Mouse (Mus musculus) forebrain, embryonic 16.5 days (tissue): ENCODE results near the gene Rab24. TPM values are rescaled to one million over a fixed set of nuclear protein-coding genes. Genes with fewer than 3 reads are reported as not detected.

Experiments used
- ATAC-seq: fragments of 200-750 bp; cut with Nextera tagmentation; 2 replicates; pipeline ENCODE4 v1.8.0; 2017; ENCODE audit warnings: mild to moderate bottlenecking, moderate library complexity
- H3K27ac ChIP-seq: fragments of 300-500 bp; sonication (generic); 2 replicates; pipeline ENCODE4 v1.5.1; 2014; ENCODE audit warnings: low read length, control low read depth
- H3K27me3 ChIP-seq: fragments of 300-500 bp; sonication (generic); replicated peaks from 2 replicates; pipeline ENCODE4 v1.6.1; 2014; ENCODE audit warnings: low read length; ENCODE audit not compliant: control insufficient read depth, insufficient read depth
- H3K36me3 ChIP-seq: fragments of 300-500 bp; sonication (generic); 2 replicates; pipeline ENCODE4 v1.6.1; 2014; ENCODE audit not compliant: control insufficient read depth, insufficient read depth
- H3K4me1 ChIP-seq: fragments of 300-500 bp; sonication (generic); replicated peaks from 2 replicates; pipeline ENCODE4 v1.6.1; 2014; ENCODE audit warnings: low read length; ENCODE audit not compliant: control insufficient read depth, insufficient read depth
- H3K4me2 ChIP-seq: fragments of 300-500 bp; sonication (generic); 2 replicates; pipeline ENCODE4 v1.6.1; 2014; ENCODE audit warnings: mild to moderate bottlenecking, low read length, control low read depth
- H3K4me3 ChIP-seq: fragments of 300-500 bp; sonication (generic); replicated peaks from 2 replicates; pipeline ENCODE4 v1.5.1; 2014; ENCODE audit warnings: mild to moderate bottlenecking, low read length, control low read depth
- H3K9ac ChIP-seq: fragments of 300-500 bp; sonication (generic); replicated peaks from 2 replicates; pipeline ENCODE4 v1.6.1; 2014; ENCODE audit warnings: low read depth, low read length, control low read depth
- H3K9me3 ChIP-seq: fragments of 300-500 bp; sonication (generic); 2 replicates; pipeline ENCODE4 v1.6.1; 2016; ENCODE audit warnings: low read length; ENCODE audit not compliant: control insufficient read depth
- WGBS: fragments of 180-500 bp; shearing (Covaris S2); extraction: QIAGEN DNeasy Blood & Tissue Kit; methylation state at CpG from one replicate; pipeline ENCODE4 v1.1.7; 2014; 5-methylcytosine and 5-hydroxymethylcytosine counted together
- polyA plus RNA-seq: library from polyadenylated mRNA; unstranded; fragments of >200 nt; fragmentation: Nextera tagmentation; extraction: Ambion mirVana; gene quantifications from 2 replicates; pipeline ENCODE4 v1.2.1, GENCODE M21; 2015

Rab24 gene
- polyA plus RNA-seq, result 104 and 109 TPM in 2 replicates

DNA sequence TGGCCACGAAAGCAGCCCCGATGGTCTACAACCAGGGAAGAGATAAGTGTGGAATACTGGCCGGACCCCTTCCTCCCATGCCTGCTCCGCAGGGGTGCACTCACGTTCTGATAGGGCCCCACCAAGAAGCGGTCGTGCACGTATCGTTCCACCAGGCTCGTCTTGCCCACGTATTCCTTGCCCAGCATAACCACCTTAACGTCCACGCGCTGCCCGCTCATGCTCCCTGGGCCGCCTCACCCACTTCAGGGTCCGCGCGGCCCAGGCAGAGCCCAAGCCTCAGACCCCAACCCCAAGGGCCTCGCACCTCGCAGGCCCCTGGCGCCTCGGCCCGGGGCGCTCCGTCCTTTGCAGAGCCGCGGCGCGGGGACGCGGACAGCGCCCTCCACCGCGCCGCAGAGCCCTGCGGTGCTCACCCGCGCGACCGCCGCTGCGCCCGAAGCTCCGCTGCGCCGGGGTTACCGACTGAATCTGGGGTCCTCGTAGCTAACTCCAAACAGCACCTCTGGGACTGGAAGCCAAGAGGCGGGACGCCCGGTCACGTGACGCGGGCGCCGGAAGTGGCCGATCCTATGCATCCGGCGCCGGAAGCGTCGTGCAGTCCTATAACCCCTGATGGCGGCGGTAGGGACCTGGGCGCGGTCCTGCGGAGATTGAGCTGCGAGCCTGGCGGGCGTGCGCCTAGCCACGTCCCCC lies at the start of gene Rab24:
TSS of gene Rab24 (minus strand) at position 513 of the 696 bp plus-strand sequence.
- peak within 1 kb of the TSS; percentile 91 for H3K9ac ChIP-seq
- peak; percentile 94 for ATAC-seq
- under 1% methylated on average over 73 of the region's 73 CpGs for WGBS
- peaks cover 27% of the 10 kb centered on the region for H3K4me1 ChIP-seq
- H3K27me3 ChIP-seq, result no peaks in the 10 kb centered on the region
- H3K4me2 ChIP-seq, result peak within 1 kb of the TSS; percentile 83
- H3K36me3 ChIP-seq, result peaks cover 21% of the 10 kb centered on the region
- H3K9me3 ChIP-seq, result no peaks in the 10 kb centered on the region
- H3K4me3 ChIP-seq, result peak within 1 kb of the TSS; percentile 91
- H3K27ac ChIP-seq, result peak within 1 kb of the TSS; percentile 63

DNA sequence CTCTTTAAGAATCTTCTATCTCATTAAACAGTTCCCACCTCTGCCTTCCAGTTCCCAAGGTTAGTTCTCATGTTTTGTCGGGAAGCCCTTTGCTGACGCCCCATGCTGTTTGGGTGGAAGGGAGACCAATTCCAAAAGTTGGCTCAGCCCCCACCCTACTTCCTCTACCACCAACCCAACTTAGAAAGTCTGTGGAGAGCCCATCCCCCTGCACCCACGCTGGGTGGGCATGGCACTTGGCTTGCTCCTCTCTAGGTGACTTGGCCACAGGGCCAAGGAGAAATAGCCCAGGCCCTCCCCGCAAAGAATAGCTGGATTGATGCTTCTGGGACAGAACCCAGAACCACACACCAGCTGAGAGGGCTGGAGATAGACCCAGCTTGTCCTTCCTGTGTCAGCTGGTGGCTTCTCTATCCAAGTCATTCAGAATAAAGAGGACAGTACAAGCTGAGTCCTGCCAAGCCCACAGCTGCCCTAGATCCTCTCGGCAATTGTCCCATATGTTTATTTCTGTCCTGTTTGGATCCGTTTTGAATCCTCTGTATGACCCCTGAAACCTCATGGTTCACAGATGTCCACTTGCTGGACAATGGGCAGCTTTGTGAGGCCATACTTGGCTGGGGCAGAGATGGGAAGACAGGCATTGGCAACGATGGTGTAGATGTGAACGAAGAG lies 49.4 kb upstream of the Rab24 start:
- H3K36me3 ChIP-seq, result no peaks in the 10 kb centered on the region
- ATAC-seq, result no peak
- no peak overlapping the region for H3K9ac ChIP-seq
- H3K27ac ChIP-seq, result no peak overlapping the region
- 76% methylated on average over 8 of the region's 8 CpGs for WGBS
- no peak overlapping the region for H3K4me2 ChIP-seq
- H3K9me3 ChIP-seq, result no peaks in the 10 kb centered on the region
- no peak overlapping the region for H3K4me3 ChIP-seq
- H3K4me1 ChIP-seq, result no peaks in the 10 kb centered on the region
- peaks cover 2% of the 10 kb centered on the region; the same call in 1 of the 2 replicates for H3K27me3 ChIP-seq

DNA sequence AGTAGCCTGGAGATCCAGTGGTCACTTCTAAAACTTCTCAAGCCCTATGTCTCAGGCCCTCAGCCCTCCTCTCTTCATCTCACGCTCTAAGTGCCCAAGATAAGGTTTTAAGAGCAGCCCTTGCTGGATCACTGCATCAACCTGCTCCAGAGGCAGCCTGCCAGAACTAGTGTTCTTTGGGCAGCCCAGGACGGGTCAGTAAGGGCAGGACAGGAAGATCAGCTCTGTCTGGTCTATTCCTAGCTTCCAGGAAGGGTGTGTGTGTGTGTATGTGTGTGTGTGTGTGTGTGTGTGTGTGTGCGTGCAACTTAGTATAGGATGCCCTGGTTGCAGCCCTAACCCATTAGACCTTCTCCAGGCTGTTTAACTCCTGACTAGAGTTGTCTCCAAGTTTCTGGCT lies 48.5 kb upstream of the Rab24 start:
- no peak for ATAC-seq
- no peaks in the 10 kb centered on the region for H3K9me3 ChIP-seq
- no peak overlapping the region for H3K27ac ChIP-seq
- peaks cover 2% of the 10 kb centered on the region; the same call in 1 of the 2 replicates for H3K27me3 ChIP-seq
- H3K4me2 ChIP-seq, result no peak overlapping the region
- no peaks in the 10 kb centered on the region for H3K36me3 ChIP-seq
- no peak overlapping the region for H3K9ac ChIP-seq
- H3K4me3 ChIP-seq, result no peak overlapping the region
- WGBS, result 68% methylated on average over 3 of the region's 3 CpGs
- no peaks in the 10 kb centered on the region for H3K4me1 ChIP-seq

DNA sequence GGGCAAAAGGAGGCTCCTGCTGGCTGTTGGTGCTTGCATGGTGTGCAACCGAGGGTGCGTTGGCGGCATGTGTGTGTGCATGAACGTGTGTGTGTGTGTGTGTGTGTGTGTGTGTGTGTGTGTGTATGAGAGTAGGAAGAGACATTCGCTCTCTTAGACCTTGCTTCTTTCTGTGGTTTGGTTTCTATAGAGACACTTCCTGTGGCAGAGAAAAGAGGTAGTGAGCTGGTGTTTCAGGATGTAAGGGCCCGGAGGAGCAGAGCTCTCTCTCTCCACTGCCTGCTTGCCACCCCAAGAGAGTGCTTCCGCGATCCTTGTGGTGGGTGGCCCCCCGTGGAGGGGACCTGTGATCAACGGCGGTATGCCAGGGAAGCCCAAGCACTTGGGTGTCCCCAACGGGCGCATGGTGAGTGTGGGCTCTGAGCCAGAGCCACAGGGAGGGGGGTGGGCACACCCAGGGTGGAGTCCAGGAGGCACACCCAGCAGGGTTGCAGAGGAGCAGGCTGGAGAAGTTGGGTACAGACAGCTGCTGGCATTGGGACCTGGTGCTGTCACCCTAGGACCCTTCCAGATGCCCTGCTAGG lies 47.9 kb upstream of the Rab24 start, which contains the start of gene Rgs14:
TSS of gene Rgs14 (plus strand) at position 202 of the 584 bp plus-strand sequence.
- no peak for ATAC-seq
- no peaks in the 10 kb centered on the region for H3K36me3 ChIP-seq

DNA sequence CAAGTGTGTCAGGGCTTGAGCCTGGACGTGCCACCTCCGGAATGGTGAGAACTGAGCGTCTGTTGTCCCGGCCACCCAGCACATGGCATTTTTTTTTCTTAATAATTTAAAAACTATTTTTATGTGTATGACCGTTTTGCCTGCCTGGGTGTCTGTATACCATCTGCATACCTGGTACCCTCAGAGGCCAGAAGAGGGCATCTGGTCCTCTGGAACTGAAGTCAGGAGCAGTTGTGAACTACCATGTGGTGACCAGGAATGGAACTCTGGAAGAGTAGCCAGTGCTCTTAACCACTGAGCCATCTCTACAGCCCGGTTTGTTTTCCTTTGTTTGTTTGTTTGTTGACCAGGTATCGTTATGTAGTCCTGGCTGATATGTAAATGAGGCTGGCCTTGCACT lies 46.7 kb upstream of the Rab24 start:
- H3K27ac ChIP-seq, result no peak overlapping the region
- H3K9ac ChIP-seq, result no peak overlapping the region
- no peaks in the 10 kb centered on the region for H3K36me3 ChIP-seq
- H3K4me3 ChIP-seq, result no peak overlapping the region
- no peaks in the 10 kb centered on the region for H3K4me1 ChIP-seq
- no peaks in the 10 kb centered on the region; the same call in 1 of the 2 replicates for H3K27me3 ChIP-seq
- WGBS, result 78% methylated on average over 7 of the region's 7 CpGs
- no peak overlapping the region for H3K4me2 ChIP-seq
- ATAC-seq, result no peak
- H3K9me3 ChIP-seq, result no peaks in the 10 kb centered on the region

More for the DNA sequence above, 47.9 kb upstream of the Rab24 start, which contains the start of gene Rgs14:
- H3K27me3 ChIP-seq, result peaks cover 2% of the 10 kb centered on the region; the same call in 1 of the 2 replicates
- H3K9ac ChIP-seq, result no peak within 1 kb of the TSS
- H3K4me2 ChIP-seq, result no peak within 1 kb of the TSS
- no peak within 1 kb of the TSS for H3K27ac ChIP-seq
- H3K4me3 ChIP-seq, result no peak within 1 kb of the TSS
- WGBS, result 58% methylated on average over 13 of the region's 13 CpGs
- H3K9me3 ChIP-seq, result no peaks in the 10 kb centered on the region
- no peaks in the 10 kb centered on the region for H3K4me1 ChIP-seq

DNA sequence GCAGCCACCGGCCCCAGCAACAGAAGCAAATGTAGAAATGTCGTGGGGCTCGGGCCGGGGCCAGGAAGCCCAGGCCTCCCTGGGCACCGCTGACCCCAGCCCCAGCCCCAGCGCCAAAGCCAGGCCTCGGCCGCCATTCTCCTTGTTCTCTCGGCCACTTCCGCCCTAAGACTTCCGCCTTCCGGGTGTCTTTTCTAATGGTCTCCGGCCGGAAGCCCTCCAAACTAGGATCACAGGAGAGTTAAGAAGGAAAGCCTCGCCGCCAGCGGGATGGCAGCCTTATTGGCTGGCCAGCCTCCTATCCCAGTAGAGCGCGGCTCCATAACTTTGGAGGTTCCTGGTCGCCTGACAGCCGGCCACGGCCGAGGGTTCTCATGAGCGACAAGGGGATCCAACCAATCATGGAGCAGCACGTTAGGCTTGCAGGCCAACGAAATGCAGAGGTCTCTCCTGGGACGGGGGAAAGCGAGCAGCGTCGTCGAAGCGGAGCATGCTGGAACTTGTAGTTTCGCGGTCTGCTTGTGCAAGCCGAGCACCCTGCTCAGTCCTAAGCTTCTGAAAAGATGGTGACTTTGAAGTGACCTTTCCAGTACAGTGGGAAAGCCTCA lies 40.8 kb upstream of the Rab24 start, which contains the start of gene Lman2:
TSS of gene Lman2 (minus strand) at position 331 of the 608 bp plus-strand sequence.
- Histone ChIP-seq H3K36me3 (peaks cover 4% of the 10 kb centered on the region; the same call in 1 of the 2 replicates), H3K4me3 (peak within 1 kb of the TSS; percentile 92), H3K4me2 (peak within 1 kb of the TSS; percentile 78), H3K27ac (peak within 1 kb of the TSS; percentile 91), H3K9ac (peak within 1 kb of the TSS; percentile 87), H3K9me3 (no peaks in the 10 kb centered on the region), H3K27me3 (no peaks in the 10 kb centered on the region; the same call in 1 of the 2 replicates), H3K4me1 (peaks cover 18% of the 10 kb centered on the region)
- peak; percentile 99 for ATAC-seq
- WGBS, result under 1% methylated on average over 35 of the region's 35 CpGs

DNA sequence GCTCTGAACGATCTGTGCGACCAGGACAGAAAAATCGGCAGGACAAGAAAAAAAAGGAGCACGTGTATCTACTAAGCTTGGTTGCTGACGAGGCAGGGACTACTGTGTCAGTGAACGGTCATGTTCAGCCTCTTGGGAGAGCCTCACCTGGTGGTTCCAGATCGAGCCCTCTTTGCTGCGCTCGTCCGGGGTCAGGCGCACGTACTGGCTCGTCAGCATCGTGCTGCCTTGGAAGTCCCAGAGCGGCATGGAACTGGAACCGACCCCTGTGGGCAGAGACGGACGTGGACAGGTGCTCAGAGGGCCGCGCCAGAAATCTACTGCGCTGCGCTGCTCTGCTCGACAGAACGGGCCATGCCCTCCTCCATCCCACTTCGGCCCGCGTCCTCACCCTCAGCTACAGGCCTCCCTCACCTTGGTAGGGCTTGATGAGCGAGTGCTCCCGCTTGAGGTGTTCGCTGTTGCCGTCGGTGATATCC lies 40.3 kb upstream of the Rab24 start:
- Histone ChIP-seq H3K4me1 (peaks cover 18% of the 10 kb centered on the region), H3K9ac (peak overlapping the region; percentile 87), H3K27ac (peak overlapping the region; percentile 91), H3K4me2 (peak overlapping the region; percentile 78), H3K27me3 (no peaks in the 10 kb centered on the region; the same call in 1 of the 2 replicates), H3K9me3 (no peaks in the 10 kb centered on the region), H3K36me3 (peaks cover 4% of the 10 kb centered on the region; the same call in 1 of the 2 replicates), H3K4me3 (peak overlapping the region; percentile 92)
- 1% methylated on average over 32 of the region's 32 CpGs for WGBS
- peak; percentile 34 for ATAC-seq

DNA sequence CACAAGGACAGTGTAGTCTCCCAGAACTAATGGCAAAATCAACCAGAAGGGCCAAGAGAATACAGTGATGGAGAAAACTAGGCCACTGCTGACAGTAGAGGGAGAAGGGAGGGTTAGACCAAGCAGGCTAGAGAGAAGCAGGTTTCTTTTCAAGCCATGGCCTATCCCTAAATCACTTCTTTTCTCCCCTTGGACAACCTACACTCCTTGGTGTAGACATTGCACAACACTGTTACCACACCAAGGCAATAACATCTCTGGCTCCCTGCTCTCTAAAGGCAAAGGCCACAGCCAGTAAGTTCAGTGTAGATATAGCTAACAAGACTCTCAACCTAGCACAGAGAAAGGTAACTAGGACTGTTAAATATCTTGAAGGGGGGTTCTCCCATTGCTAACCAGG lies 39.4 kb upstream of the Rab24 start:
- Histone ChIP-seq H3K27ac (no peak overlapping the region), H3K4me2 (peak overlapping the region; percentile 78), H3K9ac (no peak overlapping the region), H3K9me3 (no peaks in the 10 kb centered on the region), H3K36me3 (peaks cover 4% of the 10 kb centered on the region; the same call in 1 of the 2 replicates), H3K4me1 (peaks cover 18% of the 10 kb centered on the region), H3K4me3 (peak overlapping the region; percentile 92), H3K27me3 (no peaks in the 10 kb centered on the region)
- ATAC-seq, result no peak
